Mouse (Mus musculus) lung, adult 2 months (tissue): Measurements from ENCODE around the gene Tmem9b. TPM values are rescaled to one million over a fixed set of nuclear protein-coding genes. Genes with fewer than 3 reads are reported as not detected.

Source experiments
- DNase-seq: peaks from one replicate; pipeline ENCODE4 v3.0.0; 2022
- H3K4me1 ChIP-seq: fragments of 200-500 bp; 2 replicates; pipeline ENCODE4 v1.6.1; 2011; ENCODE audit warnings: low read length; ENCODE audit not compliant: control insufficient read depth, insufficient read depth
- H3K4me3 ChIP-seq: fragments of 200-500 bp; replicated peaks from 2 replicates; pipeline ENCODE3; 2011; ENCODE audit warnings: low read depth, mild to moderate bottlenecking, control low read depth, low read length; ENCODE audit errors: extremely low read depth
- CTCF ChIP-seq: fragments of 200-500 bp; IDR thresholded peaks from 2 replicates; pipeline ENCODE4 v1.5.1; 2011; ENCODE audit warnings: mild to moderate bottlenecking, low read length, control low read depth; ENCODE audit not compliant: insufficient read depth
- POLR2A ChIP-seq: fragments of 200-500 bp; IDR thresholded peaks from 2 replicates; pipeline ENCODE4 v1.6.1; 2011; ENCODE audit warnings: low read depth, mild to moderate bottlenecking, control low read depth, low read length, borderline replicate concordance; ENCODE audit errors: extremely low read depth
- WGBS: fragments of 180-500 bp; shearing (Covaris S2); methylation state at CpG from one replicate; pipeline ENCODE4 v1.1.7; 2018; 5-methylcytosine and 5-hydroxymethylcytosine counted together
- polyA plus RNA-seq: library from polyadenylated mRNA; depleted of rRNA; stranded (reverse); fragments of >200 nt; gene quantifications from 2 replicates; pipeline ENCODE4 v1.2.3, GENCODE M21; 2012

Tmem9b gene
- polyA plus RNA-seq, 1 experiment, result 60.4 TPM

- DNase-seq, result no peak
- H3K4me3 ChIP-seq, result no peak overlapping the region
- TF ChIP-seq CTCF, result no peak
- no peak for TF ChIP-seq POLR2A
- H3K4me1 ChIP-seq, result no peaks in the 10 kb centered on the region
Measured at GRCm38 (mm10) chr7:109772251-109772650, 19.6 kb upstream of the Tmem9b start.

- no peak for DNase-seq
- 35% methylated on average over 2 of the region's 2 CpGs for WGBS
- TF ChIP-seq POLR2A (no peak), CTCF (no peak)
- no peak overlapping the region for H3K4me3 ChIP-seq
- H3K4me1 ChIP-seq, result no peaks in the 10 kb centered on the region
Measured at GRCm38 (mm10) chr7:109768699-109769383, 16.2 kb upstream of the Tmem9b start.

GRCm38 (mm10) chr7:109767575-109768350 lies 15.1 kb upstream of the Tmem9b start:
- WGBS, result 81% methylated on average over 7 of the region's 7 CpGs
- no peak for TF ChIP-seq CTCF
- no peak for TF ChIP-seq POLR2A
- no peak for DNase-seq
- H3K4me3 ChIP-seq, result no peak overlapping the region
- no peaks in the 10 kb centered on the region for H3K4me1 ChIP-seq

GRCm38 (mm10) chr7:109764009-109764408 lies 11.3 kb upstream of the Tmem9b start:
- TF ChIP-seq POLR2A (no peak), CTCF (no peak)
- Histone ChIP-seq H3K4me3 (no peak overlapping the region), H3K4me1 (no peaks in the 10 kb centered on the region)
- DNase-seq, result no peak
- WGBS, result 83% methylated on average over 2 of the region's 2 CpGs

GRCm38 (mm10) chr7:109756291-109756690 lies 3.6 kb upstream of the Tmem9b start:
- DNase-seq, result no peak
- 93% methylated on average over 3 of the region's 3 CpGs for WGBS
- TF ChIP-seq CTCF, result no peak
- no peak for TF ChIP-seq POLR2A
- Histone ChIP-seq H3K4me1 (peaks cover 2% of the 10 kb centered on the region; the same call in 1 of the 2 replicates), H3K4me3 (no peak overlapping the region)

- no peak for TF ChIP-seq POLR2A
- no peak for TF ChIP-seq CTCF
- 92% methylated on average over 8 of the region's 8 CpGs for WGBS
- H3K4me3 ChIP-seq, result no peak overlapping the region
- peaks cover 7% of the 10 kb centered on the region for H3K4me1 ChIP-seq
- no peak for DNase-seq
Measured at GRCm38 (mm10) chr7:109754034-109754433, 1.4 kb upstream of the Tmem9b start.

- TF ChIP-seq POLR2A, result no peak
- no peak for TF ChIP-seq CTCF
- no peak for DNase-seq
- Histone ChIP-seq H3K4me1 (peaks cover 7% of the 10 kb centered on the region), H3K4me3 (peak overlapping the region; percentile 95)
- WGBS, result 3% methylated on average over 13 of the region's 13 CpGs
Measured at GRCm38 (mm10) chr7:109751427-109752007, 1.2 kb downstream of the Tmem9b start.

- H3K4me3 ChIP-seq, result no peak overlapping the region
- TF ChIP-seq POLR2A (no peak), CTCF (no peak)
- H3K4me1 ChIP-seq, result peaks cover 5% of the 10 kb centered on the region
- DNase-seq, result no peak
- 16% methylated on average over 1 of the region's 1 CpGs for WGBS
Measured at GRCm38 (mm10) chr7:109747747-109748146, 4.9 kb downstream of the Tmem9b start.

GRCm38 (mm10) chr7:109741703-109742102 lies 11.0 kb downstream of the Tmem9b start:
- 81% methylated on average over 4 of the region's 4 CpGs for WGBS
- Histone ChIP-seq H3K4me1 (peaks cover 3% of the 10 kb centered on the region; the same call in 1 of the 2 replicates), H3K4me3 (no peak overlapping the region)
- TF ChIP-seq CTCF (no peak), POLR2A (no peak)
- no peak for DNase-seq

GRCm38 (mm10) chr7:109741060-109741459 lies 11.6 kb downstream of the Tmem9b start:
- whole genome bisulfite sequencing, result 89% methylated on average over 1 of the region's 1 CpGs
- DNase-seq, result no peak
- peaks cover 3% of the 10 kb centered on the region; the same call in 1 of the 2 replicates for H3K4me1 ChIP-seq

More at GRCm38 (mm10) chr7:109741060-109741459, 11.6 kb downstream of the Tmem9b start:
- H3K4me3 ChIP-seq, result no peak overlapping the region
- no peak for TF ChIP-seq POLR2A
- TF ChIP-seq CTCF, result no peak
